ENCODE assay signal across 8 mouse cellular contexts in the genomic region with DNA sequence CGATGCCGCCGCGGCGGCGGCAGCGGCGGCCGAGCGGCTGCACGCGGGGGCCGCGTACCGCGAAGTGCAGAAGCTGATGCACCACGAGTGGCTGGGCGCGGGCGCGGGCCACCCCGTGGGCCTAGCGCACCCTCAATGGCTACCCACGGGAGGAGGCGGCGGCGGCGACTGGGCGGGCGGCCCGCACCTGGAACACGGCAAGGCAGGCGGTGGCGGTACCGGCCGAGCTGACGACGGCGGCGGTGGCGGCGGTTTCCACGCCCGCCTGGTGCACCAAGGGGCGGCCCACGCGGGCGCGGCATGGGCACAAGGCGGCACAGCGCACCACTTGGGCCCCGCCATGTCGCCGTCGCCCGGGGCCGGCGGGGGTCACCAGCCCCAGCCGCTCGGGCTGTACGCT. TPM values are rescaled to one million over a fixed set of nuclear protein-coding genes. Genes with fewer than 3 reads are reported as not detected.
DNase-seq lines count a peak whose midpoint lies in the region; ATAC-seq lines count a peak whose summit lies in the region.

No protein-coding gene starts in this region.

- no peak overlapping the region for H3K27ac ChIP-seq in heart, embryonic 12.5 days (ENCODE audit: poor library complexity, severe bottlenecking)
- H3K27ac ChIP-seq in forebrain, embryonic 11.5 days (ENCODE audit: low read depth, low read length), result no peak overlapping the region; the same call in 1 of the 2 replicates
- H3K27ac ChIP-seq in limb, embryonic 15.5 days, result no peak overlapping the region

- no peaks in the 10 kb centered on the region for H3K9me3 ChIP-seq in heart, embryonic 12.5 days (replicated peaks)
- no peaks in the 10 kb centered on the region for H3K9me3 ChIP-seq in forebrain, embryonic 11.5 days (ENCODE audit: control insufficient read depth, low read length)
- no peaks in the 10 kb centered on the region for H3K9me3 ChIP-seq in limb, embryonic 15.5 days

- no peaks in the 10 kb centered on the region for H3K36me3 ChIP-seq in heart, embryonic 12.5 days
- no peaks in the 10 kb centered on the region for H3K36me3 ChIP-seq in forebrain, embryonic 11.5 days (ENCODE audit: control insufficient read depth, insufficient read depth, low read length)
- H3K36me3 ChIP-seq in limb, embryonic 15.5 days, result no peaks in the 10 kb centered on the region

- peak overlapping the region; percentile 58 for H3K4me3 ChIP-seq in heart, embryonic 12.5 days
- H3K4me3 ChIP-seq in forebrain, embryonic 11.5 days (ENCODE audit: low read depth, low read length), result peak overlapping the region; percentile 59
- peak overlapping the region; percentile 65 for H3K4me3 ChIP-seq in limb, embryonic 15.5 days

- ATAC-seq in heart, embryonic 12.5 days (ENCODE audit: insufficient number of reproducible peaks, low FRiP score), result no peak
- ATAC-seq in CD4-positive, CD25-positive, alpha-beta regulatory T cell, adult 4 months, result peak; percentile 26
- ATAC-seq in forebrain, embryonic 11.5 days (replicated peaks; ENCODE audit: low FRiP score), result peak; percentile 37
- ATAC-seq in limb, embryonic 15.5 days (ENCODE audit: insufficient number of reproducible peaks, low FRiP score, low TSS enrichment, low read depth), result no peak
- ATAC-seq in erythroid progenitor cell, adult 5-6 weeks (replicated peaks; ENCODE audit: low FRiP score, poor library complexity, severe bottlenecking), result no peak

- peaks cover 34% of the 10 kb centered on the region for H3K4me1 ChIP-seq in heart, embryonic 12.5 days (replicated peaks)
- H3K4me1 ChIP-seq in forebrain, embryonic 11.5 days (replicated peaks; ENCODE audit: control insufficient read depth, insufficient read depth, low read length), result peaks cover 18% of the 10 kb centered on the region
- H3K4me1 ChIP-seq in limb, embryonic 15.5 days, result peaks cover 40% of the 10 kb centered on the region

- WGBS in heart, embryonic 12.5 days, result under 1% methylated on average over 44 of the region's 61 CpGs
- 0% methylated on average over 50 of the region's 61 CpGs for WGBS in forebrain, embryonic 11.5 days
- WGBS in limb, embryonic 15.5 days, result under 1% methylated on average over 39 of the region's 61 CpGs

- peak overlapping the region; percentile 99 for H3K4me2 ChIP-seq in heart, embryonic 12.5 days
- H3K4me2 ChIP-seq in forebrain, embryonic 11.5 days (ENCODE audit: low read depth, low read length, severe bottlenecking), result peak overlapping the region; percentile 86
- H3K4me2 ChIP-seq in limb, embryonic 15.5 days, result peak overlapping the region; percentile 99

- H3K9ac ChIP-seq in heart, embryonic 12.5 days, result peak overlapping the region; percentile 62; the same call in 1 of the 2 replicates
- H3K9ac ChIP-seq in forebrain, embryonic 11.5 days (ENCODE audit: low read length), result peak overlapping the region; percentile 56
- peak overlapping the region; percentile 23; the same call in 1 of the 2 replicates for H3K9ac ChIP-seq in limb, embryonic 15.5 days

- peaks cover 84% of the 10 kb centered on the region for H3K27me3 ChIP-seq in heart, embryonic 12.5 days (replicated peaks)
- H3K27me3 ChIP-seq in forebrain, embryonic 11.5 days (ENCODE audit: control insufficient read depth, insufficient read depth, low read length), result peaks cover 75% of the 10 kb centered on the region
- peaks cover 94% of the 10 kb centered on the region for H3K27me3 ChIP-seq in limb, embryonic 15.5 days

- no peak for DNase-seq in heart, adult 9 months (ENCODE audit: low spot score in 2 of 2)
- DNase-seq in forebrain, embryonic 11.5 days (ENCODE audit: low spot score), result no peak
- DNase-seq in testis, postnatal 14 days (ENCODE audit: low spot score), result peak; percentile 21
- no peak for DNase-seq in layer of hippocampus, adult 9-10 months (ENCODE audit: low spot score)

RNA-seq across cellular contexts. Expression of gene Pou3f1, which starts 1.2 kb away (rescaled TPM):
- polyA plus RNA-seq in heart, embryonic 12.5 days (2016; fragmentation: Nextera tagmentation; extraction: Ambion mirVana), result 0.23 and 0.36 TPM in 2 replicates
- not detected for polyA plus RNA-seq in CD4-positive, CD25-positive, alpha-beta regulatory T cell, adult 4 months (2017; shearing (Covaris generic))
- polyA plus RNA-seq in forebrain, embryonic 11.5 days (2014; fragmentation: Nextera tagmentation; extraction: Ambion mirVana), result 8.6 and 11.7 TPM in 2 replicates
- 1.1 and 1.7 TPM in 2 replicates for polyA plus RNA-seq in limb, embryonic 15.5 days (2015; fragmentation: Nextera tagmentation; extraction: Ambion mirVana)
- total RNA-seq in erythroid progenitor cell, adult 5-6 weeks (2015; ENCODE audit: low replicate concordance), result not detected in 2 replicates
- not detected in 2 replicates for total RNA-seq in erythroid progenitor cell, adult 5-6 weeks (2017; ENCODE audit: low replicate concordance)

RNA-seq across cellular contexts. Expression of gene Utp11, which starts 35.6 kb away (rescaled TPM):
- polyA plus RNA-seq in heart, embryonic 12.5 days (2016; fragmentation: Nextera tagmentation; extraction: Ambion mirVana), result 58.4 and 61.5 TPM in 2 replicates
- 10 to 100 TPM; 83.1 to 87.9 TPM for polyA plus RNA-seq in CD4-positive, CD25-positive, alpha-beta regulatory T cell, adult 4 months (2017; shearing (Covaris generic))
- 55.3 and 63.2 TPM in 2 replicates for polyA plus RNA-seq in forebrain, embryonic 11.5 days (2014; fragmentation: Nextera tagmentation; extraction: Ambion mirVana)
- polyA plus RNA-seq in limb, embryonic 15.5 days (2015; fragmentation: Nextera tagmentation; extraction: Ambion mirVana), result 74.7 and 79.4 TPM in 2 replicates
- total RNA-seq in erythroid progenitor cell, adult 5-6 weeks (2015; ENCODE audit: low replicate concordance), result 10.5 and 24.7 TPM in 2 replicates
- 9.0 and 11.4 TPM in 2 replicates for total RNA-seq in erythroid progenitor cell, adult 5-6 weeks (2017; ENCODE audit: low replicate concordance)

RNA-seq across cellular contexts. Expression of gene Fhl3, which starts 42.7 kb away (rescaled TPM):
- polyA plus RNA-seq in heart, embryonic 12.5 days (2016; fragmentation: Nextera tagmentation; extraction: Ambion mirVana), result 6.2 TPM in 2 replicates
- 10 to 100 TPM in 1 of 2 experiments, 1 to 10 TPM in 1; 6.6 to 11.0 TPM for polyA plus RNA-seq in CD4-positive, CD25-positive, alpha-beta regulatory T cell, adult 4 months (2017; shearing (Covaris generic))
- polyA plus RNA-seq in forebrain, embryonic 11.5 days (2014; fragmentation: Nextera tagmentation; extraction: Ambion mirVana), result 5.5 and 6.4 TPM in 2 replicates
- 11.5 and 15.4 TPM in 2 replicates for polyA plus RNA-seq in limb, embryonic 15.5 days (2015; fragmentation: Nextera tagmentation; extraction: Ambion mirVana)
- 4.0 TPM in 1 of 2 replicates, not detected in the other for total RNA-seq in erythroid progenitor cell, adult 5-6 weeks (2015; ENCODE audit: low replicate concordance)
- 0.64 TPM in 1 of 2 replicates, not detected in the other for total RNA-seq in erythroid progenitor cell, adult 5-6 weeks (2017; ENCODE audit: low replicate concordance)

RNA-seq across cellular contexts. Expression of gene 3100002H09Rik, which starts 47.2 kb away (rescaled TPM):
- not detected in 2 replicates for polyA plus RNA-seq in heart, embryonic 12.5 days (2016; fragmentation: Nextera tagmentation; extraction: Ambion mirVana)
- polyA plus RNA-seq in CD4-positive, CD25-positive, alpha-beta regulatory T cell, adult 4 months (2017; shearing (Covaris generic)), result not detected
- polyA plus RNA-seq in forebrain, embryonic 11.5 days (2014; fragmentation: Nextera tagmentation; extraction: Ambion mirVana), result 0.67 TPM in 1 of 2 replicates, not detected in the other
- polyA plus RNA-seq in limb, embryonic 15.5 days (2015; fragmentation: Nextera tagmentation; extraction: Ambion mirVana), result not detected in 2 replicates
- not detected in 2 replicates for total RNA-seq in erythroid progenitor cell, adult 5-6 weeks (2015; ENCODE audit: low replicate concordance)
- total RNA-seq in erythroid progenitor cell, adult 5-6 weeks (2017; ENCODE audit: low replicate concordance), result not detected in 2 replicates

RNA-seq across cellular contexts. Expression of gene Sf3a3, which starts 56.8 kb away (rescaled TPM):
- polyA plus RNA-seq in heart, embryonic 12.5 days (2016; fragmentation: Nextera tagmentation; extraction: Ambion mirVana), result 100.0 and 100 TPM in 2 replicates
- 100 to 1,000 TPM; 104 to 108 TPM for polyA plus RNA-seq in CD4-positive, CD25-positive, alpha-beta regulatory T cell, adult 4 months (2017; shearing (Covaris generic))
- 218 and 220 TPM in 2 replicates for polyA plus RNA-seq in forebrain, embryonic 11.5 days (2014; fragmentation: Nextera tagmentation; extraction: Ambion mirVana)
- polyA plus RNA-seq in limb, embryonic 15.5 days (2015; fragmentation: Nextera tagmentation; extraction: Ambion mirVana), result 131 and 134 TPM in 2 replicates
- total RNA-seq in erythroid progenitor cell, adult 5-6 weeks (2015; ENCODE audit: low replicate concordance), result 21.3 and 37.7 TPM in 2 replicates
- total RNA-seq in erythroid progenitor cell, adult 5-6 weeks (2017; ENCODE audit: low replicate concordance), result 43.6 and 54.1 TPM in 2 replicates

Comparison
In these comparisons a context has a peak if more than half of its experiments do, and no peak if none do; other contexts are left out.
1. ATAC-seq: peak in CD4-positive, CD25-positive, alpha-beta regulatory T cell, adult 4 months (single experiment) and forebrain, embryonic 11.5 days (single experiment); none in heart, embryonic 12.5 days (single experiment), limb, embryonic 15.5 days (single experiment) and erythroid progenitor cell, adult 5-6 weeks (single experiment).
2. Peak in every context shown above with its lines, with median percentiles within 50 percentile points of each other: H3K4me2 ChIP-seq, H3K4me3 ChIP-seq and H3K9ac ChIP-seq.